Mouse (Mus musculus): ENCODE measurements around the gene Lactbl1.

Lactbl1 gene

GRCm38 (mm10) chr4:136684485-136684884 is 62.1 kb downstream of the Lactbl1 start:
- DNase-seq (ENCODE audit: low spot score in 2 of 2) = no peak

- DNase-seq (ENCODE audit: low spot score in 2 of 2) = no peak
Observed at GRCm38 (mm10) chr4:136685431-136685869, 63.0 kb downstream of the Lactbl1 start.

DNA sequence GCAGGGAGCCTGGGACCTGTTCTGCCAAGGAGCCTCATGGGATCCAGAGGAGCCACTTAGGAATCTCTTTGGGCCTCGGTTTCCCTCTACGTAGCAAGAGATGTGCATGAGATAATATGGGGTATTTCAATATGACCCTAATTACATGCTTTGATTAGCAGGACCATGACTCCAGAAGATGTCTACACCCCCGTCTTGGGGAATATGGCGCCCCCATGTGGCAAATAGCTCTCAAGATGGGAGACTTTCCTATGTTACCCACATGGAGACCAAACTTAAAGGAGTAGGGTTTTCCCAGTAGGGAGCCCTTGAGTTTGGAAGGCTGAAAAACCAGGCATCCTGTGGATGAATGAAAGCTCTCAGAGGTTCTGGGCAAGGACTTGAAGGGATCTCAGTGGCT is 65.7 kb downstream of the Lactbl1 start:
- no peak for DNase-seq (ENCODE audit: low spot score in 2 of 2)

Data from frontal cortex, postnatal 14 days (tissue).